Mouse (Mus musculus) E14TG2a.4 (cell line): Measurements from ENCODE around the gene Gstm5.

Experiments used
- H3K27me3 ChIP-seq: 2 replicates; pipeline ENCODE4 v1.6.1; 2014; ENCODE audit warnings: low read length, control low read depth; ENCODE audit not compliant: insufficient read depth
- H3K36me3 ChIP-seq: 2 replicates; pipeline ENCODE4 v1.6.1; 2014; ENCODE audit warnings: low read length, control low read depth; ENCODE audit not compliant: insufficient read depth
- H3K4me1 ChIP-seq: replicated peaks from 2 replicates; pipeline ENCODE4 v1.6.1; 2014; ENCODE audit warnings: low read depth, low read length, control low read depth
- H3K4me3 ChIP-seq: replicated peaks from 2 replicates; pipeline ENCODE4 v1.5.1; 2014; ENCODE audit warnings: mild to moderate bottlenecking, low read length
- H3K9me3 ChIP-seq: 2 replicates; pipeline ENCODE4 v1.6.1; 2014; ENCODE audit warnings: low read length, control low read depth
- CTCF ChIP-seq: conservative IDR thresholded peaks from 2 replicates; pipeline ENCODE4 v1.5.1; 2014; ENCODE audit warnings: low read length
- NANOG ChIP-seq: IDR thresholded peaks from 2 replicates; pipeline ENCODE4 v1.6.1; 2014; ENCODE audit warnings: borderline replicate concordance, low read length, mixed read lengths
- POU5F1 ChIP-seq: IDR thresholded peaks from 2 replicates; pipeline ENCODE4 v1.6.1; 2014; ENCODE audit warnings: low read length, borderline replicate concordance

The Gstm5 gene

GRCm38 (mm10) chr3:107939403-107939802 is 43.8 kb downstream of the Gstm5 start:
- Histone ChIP-seq H3K27me3 (no peaks in the 10 kb centered on the region), H3K4me3 (no peak overlapping the region), H3K9me3 (peaks cover 9% of the 10 kb centered on the region), H3K4me1 (peaks cover 23% of the 10 kb centered on the region), H3K36me3 (no peaks in the 10 kb centered on the region)
- TF ChIP-seq CTCF: peak; percentile 98
- no peak for TF ChIP-seq NANOG

- TF ChIP-seq POU5F1 (no peak), NANOG (no peak), CTCF (no peak)
- Histone ChIP-seq H3K4me3 (no peak overlapping the region), H3K9me3 (peaks cover 9% of the 10 kb centered on the region), H3K4me1 (peaks cover 23% of the 10 kb centered on the region), H3K27me3 (no peaks in the 10 kb centered on the region), H3K36me3 (no peaks in the 10 kb centered on the region)
Measured at GRCm38 (mm10) chr3:107939830-107940229, 44.2 kb downstream of the Gstm5 start.

GRCm38 (mm10) chr3:107940524-107940923 is 44.9 kb downstream of the Gstm5 start:
- no peaks in the 10 kb centered on the region for H3K27me3 ChIP-seq
- H3K9me3 ChIP-seq: peaks cover 9% of the 10 kb centered on the region
- no peaks in the 10 kb centered on the region for H3K36me3 ChIP-seq
- H3K4me3 ChIP-seq: no peak overlapping the region
- peaks cover 23% of the 10 kb centered on the region for H3K4me1 ChIP-seq
- no peak for TF ChIP-seq NANOG
- TF ChIP-seq CTCF: no peak
- no peak for TF ChIP-seq POU5F1

- peaks cover 9% of the 10 kb centered on the region for H3K9me3 ChIP-seq
- TF ChIP-seq POU5F1 (no peak), NANOG (no peak), CTCF (no peak)
- H3K27me3 ChIP-seq: no peaks in the 10 kb centered on the region
- H3K36me3 ChIP-seq: no peaks in the 10 kb centered on the region
- peaks cover 23% of the 10 kb centered on the region for H3K4me1 ChIP-seq
- no peak overlapping the region for H3K4me3 ChIP-seq
Measured at GRCm38 (mm10) chr3:107941261-107941660, 45.6 kb downstream of the Gstm5 start.

GRCm38 (mm10) chr3:107943239-107943990 is 47.8 kb downstream of the Gstm5 start, which contains the start of gene Gstm6:
Gstm6 (minus strand) TSS chr3:107943749.
- Histone ChIP-seq H3K4me3 (peak within 1 kb of the TSS; percentile 59), H3K27me3 (no peaks in the 10 kb centered on the region), H3K9me3 (peaks cover 9% of the 10 kb centered on the region), H3K36me3 (no peaks in the 10 kb centered on the region), H3K4me1 (peaks cover 23% of the 10 kb centered on the region)
- TF ChIP-seq CTCF (peak; percentile 34), POU5F1 (no peak), NANOG (no peak)

- TF ChIP-seq CTCF (peak; percentile 37), NANOG (no peak)
- no peak overlapping the region for H3K4me3 ChIP-seq
- no peaks in the 10 kb centered on the region for H3K27me3 ChIP-seq
- no peaks in the 10 kb centered on the region for H3K36me3 ChIP-seq
- H3K9me3 ChIP-seq: peaks cover 9% of the 10 kb centered on the region
- H3K4me1 ChIP-seq: peaks cover 8% of the 10 kb centered on the region; the same call in 1 of the 2 replicates
Measured at GRCm38 (mm10) chr3:107945729-107946128, 50.1 kb downstream of the Gstm5 start.
